Mouse (Mus musculus) left cerebral cortex, postnatal 10 days (tissue): ENCODE data around the gene Olfr1465. TPM values are rescaled to one million over a fixed set of nuclear protein-coding genes. Genes with fewer than 3 reads are reported as not detected.

Experiments used
- DNase-seq, 2 experiments: peaks; one replicate each; pipeline ENCODE4 v3.0.0; 2021 to 2022; ENCODE audit warnings: low spot score in 2 of 2, mixed read lengths in 1 of 2; ENCODE audit errors: extremely low spot score in 1 of 2
- intact Hi-C: fragments of 180-260 bp; cut with DNase I; formaldehyde crosslinking; loops from one replicate; pipeline ENCODE4 v1.15.1; 2025
- total RNA-seq, 2 experiments: library from RNA; stranded (reverse); gene quantifications; 2 replicates each; pipeline ENCODE4 v1.2.3; 2021

Olfr1465 gene
- not detected for total RNA-seq

GRCm38 (mm10) chr19:13315441-13315840 is at the start of gene Olfr1465:
TSS of gene Olfr1465 (minus strand) at chr19:13315541.
- intact Hi-C loops: no loop called here
- DNase-seq: no peak

GRCm38 (mm10) chr19:13361936-13362335 is 46.6 kb upstream of the Olfr1465 start, which contains the start of gene Olfr1467:
TSS of gene Olfr1467 (plus strand) at chr19:13362236.
- intact Hi-C loops: no loop called here
- DNase-seq: no peak

- DNase-seq: no peak
- intact Hi-C loops: no loop called here
These were observed 23.2 kb upstream of the Olfr1465 start, which contains the start of gene Olfr1466 for GRCm38 (mm10) chr19:13338562-13338961. TSS of gene Olfr1466 (plus strand) at chr19:13338862.

Other genes starting within 250 kb of the Olfr1465 start
- gene Olfr1457, start 217.7 kb downstream of the Olfr1465 start, total RNA-seq: not detected
- gene Olfr1458, start 208.8 kb downstream of the Olfr1465 start, total RNA-seq: not detected
- gene Olfr1459, start 166.0 kb downstream of the Olfr1465 start, total RNA-seq: under 1 TPM; 0.13 to 0.14 TPM
- gene Olfr1461, start 152.5 kb downstream of the Olfr1465 start, total RNA-seq: not detected
- gene Olfr1462, start 129.8 kb downstream of the Olfr1465 start, total RNA-seq: not detected
- not detected for gene Olfr1463, start 84.2 kb downstream of the Olfr1465 start, total RNA-seq
- not detected for gene Olfr1466, start 23.3 kb upstream of the Olfr1465 start, total RNA-seq
- gene Olfr1467, start 46.7 kb upstream of the Olfr1465 start, total RNA-seq: not detected
- gene Olfr1469, start 92.3 kb upstream of the Olfr1465 start, total RNA-seq: not detected
- gene Olfr1471, start 127.9 kb upstream of the Olfr1465 start, total RNA-seq: not detected
- not detected for gene Olfr1472, start 140.5 kb upstream of the Olfr1465 start, total RNA-seq
- gene Olfr1474, start 154.0 kb upstream of the Olfr1465 start, total RNA-seq: not detected
- not detected for gene Olfr1475, start 164.7 kb upstream of the Olfr1465 start, total RNA-seq
- not detected for gene Olfr1477, start 185.0 kb upstream of the Olfr1465 start, total RNA-seq
- not detected for gene Olfr1480, start 212.4 kb upstream of the Olfr1465 start, total RNA-seq